Mouse (Mus musculus) bone marrow macrophage, adult 2 months (primary cell): ENCODE measurements at regions not wholly inside any gene's neighbourhood (a gene's known extent, or its start where the extent isn't known, plus 50 kb on each side); places are given as distances from the start of the nearest gene placed in this dataset.

Experiments
- CTCF ChIP-seq: IDR thresholded peaks from 2 replicates; pipeline ENCODE4 v1.5.1; 2012; ENCODE audit warnings: low read depth, mild to moderate bottlenecking, low read length, moderate library complexity
- POLR2A ChIP-seq: IDR thresholded peaks from 2 replicates; pipeline ENCODE4 v1.6.1; 2012; ENCODE audit warnings: mild to moderate bottlenecking, low read depth, low read length, borderline replicate concordance

GRCm38 (mm10) chrX:11644484-11644883 lies 316.9 kb downstream of the H2al1j start:
- TF ChIP-seq CTCF, result no peak
- no peak for TF ChIP-seq POLR2A
